33 mouse cellular contexts compared by ENCODE assay signal in genomic region chr1:72160321-72160720, GRCm38 (mm10). TPM values are rescaled to one million over a fixed set of nuclear protein-coding genes. Genes with fewer than 3 reads are reported as not detected.
"Had no signal": no experiment of that assay in that cellular context is flagged by ENCODE, and none has a peak within 500 bp of the region (broad histone marks: within the 10 kb centered on the region; RNA-seq: fewer than 3 reads in every experiment).

No protein-coding gene starts in this region.

- H3K4me1 ChIP-seq: heart, embryonic 12.5 days; heart, embryonic 13.5 days; heart, embryonic 15.5 days; hindbrain, embryonic 10.5 days; hindbrain, embryonic 12.5 days; hindbrain, embryonic 13.5 days; hindbrain, embryonic 15.5 days; intestine, embryonic 15.5 days; kidney, embryonic 15.5 days had no signal

- H3K9ac ChIP-seq: heart, embryonic 12.5 days; heart, embryonic 13.5 days; heart, embryonic 15.5 days; hindbrain, embryonic 12.5 days; hindbrain, embryonic 13.5 days; hindbrain, embryonic 14.5 days; hindbrain, embryonic 15.5 days; intestine, embryonic 15.5 days; kidney, embryonic 15.5 days had no signal

- ATAC-seq: hindbrain, embryonic 16.5 days; hindbrain, postnatal 0 days; inflammation-experienced regulatory T-cells, adult 6 months; intestine, embryonic 15.5 days; intestine, embryonic 16.5 days; intestine, postnatal 0 days had no signal

- DNase-seq: heart, postnatal 14 days; heart, postnatal 36 days; kidney, adult 11 months; kidney, adult 18-20 months; kidney, adult 2 months; kidney, adult 8-10 months; kidney, adult 9 months; kidney, postnatal 10 days; kidney, postnatal 14 days; kidney, postnatal 25 days; kidney, postnatal 36 days; kidney, postnatal 4 days; layer of hippocampus, adult 9-11 months; layer of hippocampus, postnatal 36 days had no signal

- H3K27ac ChIP-seq: heart, embryonic 13.5 days; heart, embryonic 15.5 days; hindbrain, embryonic 10.5 days; hindbrain, embryonic 12.5 days; hindbrain, embryonic 13.5 days; hindbrain, embryonic 14.5 days; hindbrain, embryonic 15.5 days; hindbrain, postnatal 0 days; intestine, embryonic 15.5 days; kidney, embryonic 15.5 days; kidney, postnatal 0 days; layer of hippocampus, adult 2 months; left cerebral cortex, adult 2 months had no signal

- H3K4me3 ChIP-seq: heart, embryonic 12.5 days; heart, embryonic 13.5 days; heart, embryonic 15.5 days; hindbrain, embryonic 10.5 days; hindbrain, embryonic 12.5 days; hindbrain, embryonic 13.5 days; hindbrain, embryonic 15.5 days; intestine, embryonic 15.5 days; kidney, embryonic 15.5 days; layer of hippocampus, adult 2 months; left cerebral cortex, adult 2 months had no signal

- H3K27me3 ChIP-seq: heart, embryonic 12.5 days; heart, embryonic 13.5 days; heart, embryonic 15.5 days; hindbrain, embryonic 12.5 days; hindbrain, embryonic 13.5 days; hindbrain, embryonic 15.5 days; intestine, embryonic 15.5 days; kidney, embryonic 15.5 days had no signal

- H3K4me2 ChIP-seq: heart, embryonic 12.5 days; heart, embryonic 13.5 days; heart, embryonic 15.5 days; hindbrain, embryonic 12.5 days; hindbrain, embryonic 13.5 days; hindbrain, embryonic 14.5 days; hindbrain, embryonic 15.5 days; intestine, embryonic 15.5 days; kidney, embryonic 15.5 days had no signal

- H3K36me3 ChIP-seq: heart, embryonic 12.5 days; heart, embryonic 13.5 days; heart, embryonic 15.5 days; hindbrain, embryonic 10.5 days; hindbrain, embryonic 12.5 days; hindbrain, embryonic 13.5 days; hindbrain, embryonic 15.5 days; intestine, embryonic 15.5 days; kidney, embryonic 15.5 days had no signal

- H3K9me3 ChIP-seq: heart, embryonic 12.5 days; heart, embryonic 13.5 days; heart, embryonic 15.5 days; hindbrain, embryonic 10.5 days; hindbrain, embryonic 12.5 days; hindbrain, embryonic 15.5 days; intestine, embryonic 15.5 days; kidney, embryonic 15.5 days had no signal

RNA-seq across cellular contexts. Expression of gene Mreg, which starts 51.8 kb away (rescaled TPM):
- total RNA-seq: hematopoietic stem cell, adult 5-6 weeks had no signal
